Mouse (Mus musculus): ENCODE results near the gene Cd4. TPM values are rescaled to one million over a fixed set of nuclear protein-coding genes. Genes with fewer than 3 reads are reported as not detected.
A peak's percentile ranks its signal among the peaks of the same experiment; 100 is the strongest.

The Cd4 gene
- polyA plus RNA-seq, 1 experiment from 2014 or later = 0.17 TPM

GRCm38 (mm10) chr6:124857840-124858530, 30.0 kb downstream of the Cd4 start:
- ATAC-seq (ENCODE audit: low FRiP score) = no peak
- peak overlapping the region; percentile 55 for H3K4me3 ChIP-seq (replicated peaks)
- 23% methylated on average over 26 of the region's 26 CpGs for whole genome bisulfite sequencing
- H3K36me3 ChIP-seq = peaks cover 31% of the 10 kb centered on the region
- H3K27me3 ChIP-seq (replicated peaks) = no peaks in the 10 kb centered on the region
- H3K9me3 ChIP-seq (replicated peaks) = no peaks in the 10 kb centered on the region
- H3K9ac ChIP-seq (replicated peaks) = peak overlapping the region; percentile 77
- peak overlapping the region; percentile 95 for H3K27ac ChIP-seq (replicated peaks)
- peak overlapping the region; percentile 63 for H3K4me2 ChIP-seq
- peaks cover 72% of the 10 kb centered on the region for H3K4me1 ChIP-seq

GRCm38 (mm10) chr6:124856916-124857839, 30.8 kb downstream of the Cd4 start, which contains the start of gene P3h3:
Gene P3h3, minus strand, starts transcription at chr6:124857752.
- no peaks in the 10 kb centered on the region for H3K27me3 ChIP-seq (replicated peaks)
- peaks cover 63% of the 10 kb centered on the region for H3K4me1 ChIP-seq
- H3K9me3 ChIP-seq (replicated peaks) = no peaks in the 10 kb centered on the region
- peak within 1 kb of the TSS; percentile 55 for H3K4me3 ChIP-seq (replicated peaks)
- peak within 1 kb of the TSS; percentile 63 for H3K4me2 ChIP-seq
- under 1% methylated on average over 83 of the region's 86 CpGs for whole genome bisulfite sequencing
- peak within 1 kb of the TSS; percentile 77 for H3K9ac ChIP-seq (replicated peaks)
- H3K27ac ChIP-seq (replicated peaks) = peak within 1 kb of the TSS; percentile 95
- peak; percentile 91 for ATAC-seq (ENCODE audit: low FRiP score)
- H3K36me3 ChIP-seq = peaks cover 35% of the 10 kb centered on the region

GRCm38 (mm10) chr6:124856321-124856720, 31.7 kb downstream of the Cd4 start:
- WGBS = 4% methylated on average over 13 of the region's 14 CpGs
- H3K4me1 ChIP-seq = peaks cover 55% of the 10 kb centered on the region

GRCm38 (mm10) chr6:124854647-124855046, 33.4 kb downstream of the Cd4 start:
- 0 out of 2 replicates have a peak overlapping the region, but pooled peaks have one; percentile 18 for H3K27ac ChIP-seq (replicated peaks)
- peaks cover 38% of the 10 kb centered on the region for H3K4me1 ChIP-seq
- H3K9ac ChIP-seq (replicated peaks) = no peak overlapping the region
- H3K4me2 ChIP-seq = no peak overlapping the region
- no peak overlapping the region for H3K4me3 ChIP-seq (replicated peaks)
- no peaks in the 10 kb centered on the region for H3K9me3 ChIP-seq (replicated peaks)
- peaks cover 30% of the 10 kb centered on the region for H3K36me3 ChIP-seq
- WGBS = 73% methylated on average over 12 of the region's 12 CpGs
- no peaks in the 10 kb centered on the region for H3K27me3 ChIP-seq (replicated peaks)
- no peak for ATAC-seq (ENCODE audit: low FRiP score)

More at GRCm38 (mm10) chr6:124856321-124856720, 31.7 kb downstream of the Cd4 start:
- no peaks in the 10 kb centered on the region for H3K27me3 ChIP-seq (replicated peaks)
- H3K36me3 ChIP-seq = peaks cover 33% of the 10 kb centered on the region
- peak; percentile 88 for ATAC-seq (ENCODE audit: low FRiP score)
- H3K27ac ChIP-seq (replicated peaks) = peak overlapping the region; percentile 95
- H3K9ac ChIP-seq (replicated peaks) = peak overlapping the region; percentile 77
- H3K4me2 ChIP-seq = peak overlapping the region; percentile 63
- H3K9me3 ChIP-seq (replicated peaks) = no peaks in the 10 kb centered on the region
- peak overlapping the region; percentile 55 for H3K4me3 ChIP-seq (replicated peaks)

- 55% methylated on average over 8 of the region's 8 CpGs for WGBS
- no peak for ATAC-seq (ENCODE audit: low FRiP score)
Observed at GRCm38 (mm10) chr6:124850535-124850934, 37.5 kb downstream of the Cd4 start.

GRCm38 (mm10) chr6:124847305-124847704, 40.7 kb downstream of the Cd4 start:
- ATAC-seq (ENCODE audit: low FRiP score) = peak; percentile 80
- Histone ChIP-seq H3K27ac (replicated peaks) (peak overlapping the region; percentile 71), H3K9ac (replicated peaks) (0 out of 2 replicates have a peak overlapping the region, but pooled peaks have one; percentile 36), H3K4me2 (peak overlapping the region; percentile 23; the same call in 1 of the 2 replicates), H3K4me1 (peaks cover 10% of the 10 kb centered on the region; the same call in 1 of the 2 replicates), H3K36me3 (peaks cover 22% of the 10 kb centered on the region; the same call in 1 of the 2 replicates), H3K4me3 (replicated peaks) (no peak overlapping the region), H3K9me3 (replicated peaks) (no peaks in the 10 kb centered on the region), H3K27me3 (replicated peaks) (no peaks in the 10 kb centered on the region)
- WGBS = 4% methylated on average over 9 of the region's 9 CpGs

More at GRCm38 (mm10) chr6:124850535-124850934, 37.5 kb downstream of the Cd4 start:
- peaks cover 26% of the 10 kb centered on the region for H3K36me3 ChIP-seq
- peaks cover 18% of the 10 kb centered on the region for H3K4me1 ChIP-seq
- H3K4me3 ChIP-seq (replicated peaks) = no peak overlapping the region
- no peak overlapping the region for H3K9ac ChIP-seq (replicated peaks)
- no peak overlapping the region for H3K4me2 ChIP-seq
- H3K27me3 ChIP-seq (replicated peaks) = no peaks in the 10 kb centered on the region
- no peak overlapping the region for H3K27ac ChIP-seq (replicated peaks)
- H3K9me3 ChIP-seq (replicated peaks) = no peaks in the 10 kb centered on the region

GRCm38 (mm10) chr6:124840241-124841167, 47.5 kb downstream of the Cd4 start, which contains the start of gene Gnb3:
Gene Gnb3, minus strand, starts transcription at chr6:124840275.
- WGBS = 43% methylated on average over 15 of the region's 15 CpGs
- Histone ChIP-seq H3K4me3 (replicated peaks) (no peak within 1 kb of the TSS), H3K9ac (replicated peaks) (peak within 1 kb of the TSS; percentile 21), H3K4me1 (peaks cover 5% of the 10 kb centered on the region; the same call in 1 of the 2 replicates), H3K36me3 (peaks cover 19% of the 10 kb centered on the region), H3K27ac (replicated peaks) (no peak within 1 kb of the TSS), H3K4me2 (no peak within 1 kb of the TSS), H3K27me3 (replicated peaks) (no peaks in the 10 kb centered on the region), H3K9me3 (replicated peaks) (no peaks in the 10 kb centered on the region)
- ATAC-seq (ENCODE audit: low FRiP score) = 0 out of 2 replicates have a peak, but pooled peaks have one; percentile 13

GRCm38 (mm10) chr6:124839805-124840204, 48.2 kb downstream of the Cd4 start:
- peak overlapping the region; percentile 21 for H3K9ac ChIP-seq (replicated peaks)
- no peak overlapping the region for H3K4me3 ChIP-seq (replicated peaks)
- no peak overlapping the region for H3K4me2 ChIP-seq
- WGBS = 9% methylated on average over 8 of the region's 8 CpGs
- no peaks in the 10 kb centered on the region for H3K27me3 ChIP-seq (replicated peaks)
- peaks cover 5% of the 10 kb centered on the region; the same call in 1 of the 2 replicates for H3K4me1 ChIP-seq
- no peaks in the 10 kb centered on the region for H3K9me3 ChIP-seq (replicated peaks)
- ATAC-seq (ENCODE audit: low FRiP score) = no peak
- peaks cover 12% of the 10 kb centered on the region for H3K36me3 ChIP-seq
- no peak overlapping the region for H3K27ac ChIP-seq (replicated peaks)

GRCm38 (mm10) chr6:124836411-124836810, 51.6 kb downstream of the Cd4 start:
- Histone ChIP-seq H3K36me3 (peaks cover 3% of the 10 kb centered on the region), H3K27ac (replicated peaks) (no peak overlapping the region), H3K4me1 (peaks cover 5% of the 10 kb centered on the region; the same call in 1 of the 2 replicates), H3K9me3 (replicated peaks) (no peaks in the 10 kb centered on the region), H3K4me3 (replicated peaks) (no peak overlapping the region), H3K4me2 (no peak overlapping the region), H3K9ac (replicated peaks) (no peak overlapping the region), H3K27me3 (replicated peaks) (no peaks in the 10 kb centered on the region)
- WGBS = 83% methylated on average over 7 of the region's 7 CpGs
- ATAC-seq (ENCODE audit: low FRiP score) = no peak

GRCm38 (mm10) chr6:124835531-124835930, 52.5 kb downstream of the Cd4 start:
- no peak for ATAC-seq (ENCODE audit: low FRiP score)
- Histone ChIP-seq H3K36me3 (no peaks in the 10 kb centered on the region), H3K9ac (replicated peaks) (no peak overlapping the region), H3K4me2 (no peak overlapping the region), H3K4me1 (peaks cover 8% of the 10 kb centered on the region), H3K9me3 (replicated peaks) (no peaks in the 10 kb centered on the region), H3K27ac (replicated peaks) (no peak overlapping the region), H3K27me3 (replicated peaks) (no peaks in the 10 kb centered on the region), H3K4me3 (replicated peaks) (no peak overlapping the region)
- 52% methylated on average over 10 of the region's 10 CpGs for WGBS

Measured in neural tube, embryonic 15.5 days (tissue).